Mouse (Mus musculus) forelimb bud, embryonic 11.5 days (tissue): ENCODE measurements around the gene Zfp787.
"Not testable (repeated sequence)": the region's sequence is repeated elsewhere in the genome, so short reads cannot be mapped to it uniquely, and the experiment has no call there.

Source experiments
- DNase-seq: peaks from one replicate; pipeline ENCODE4 v3.0.0-alpha.2; 2012; ENCODE audit warnings: low read depth, low spot score

The Zfp787 gene

GRCm38 (mm10) chr7:6155901-6156411 lies at the start of gene Zfp787:
Gene Zfp787, minus strand, starts transcription at chr7:6155997.
- peak; percentile 95 for DNase-seq

GRCm38 (mm10) chr7:6204200-6204599 lies 48.4 kb upstream of the Zfp787 start:
- no peak for DNase-seq

GRCm38 (mm10) chr7:6196790-6197189 lies 41.0 kb upstream of the Zfp787 start, which contains the start of gene Galp:
Gene Galp, plus strand, starts transcription at chr7:6197090.
- DNase-seq, result no peak

GRCm38 (mm10) chr7:6195777-6196176 lies 40.0 kb upstream of the Zfp787 start:
- DNase-seq, result no peak

GRCm38 (mm10) chr7:6194129-6194528 lies 38.3 kb upstream of the Zfp787 start:
- peak; percentile 60 for DNase-seq

GRCm38 (mm10) chr7:6191376-6191775 lies 35.6 kb upstream of the Zfp787 start:
- peak; percentile 75 for DNase-seq

- DNase-seq, result no peak
These were observed 33.7 kb upstream of the Zfp787 start for GRCm38 (mm10) chr7:6189542-6189941.

GRCm38 (mm10) chr7:6186756-6187155 lies 31.0 kb upstream of the Zfp787 start:
- DNase-seq, result no peak

- DNase-seq, result no peak
These were observed 30.4 kb upstream of the Zfp787 start for GRCm38 (mm10) chr7:6186176-6186575.

- DNase-seq, result no peak
These were observed 29.6 kb upstream of the Zfp787 start for GRCm38 (mm10) chr7:6185391-6185790.

- no peak for DNase-seq
These were observed 28.7 kb upstream of the Zfp787 start for GRCm38 (mm10) chr7:6184521-6184920.

- DNase-seq, result no peak
These were observed 28.0 kb upstream of the Zfp787 start for GRCm38 (mm10) chr7:6183802-6184201.

- DNase-seq, result no peak
These were observed 27.1 kb upstream of the Zfp787 start for GRCm38 (mm10) chr7:6182882-6183281.

- DNase-seq, result no peak
These were observed 23.2 kb upstream of the Zfp787 start for GRCm38 (mm10) chr7:6179013-6179412.

- not testable (repeated sequence) for DNase-seq
These were observed 18.7 kb upstream of the Zfp787 start for GRCm38 (mm10) chr7:6174365-6174987.

- no peak for DNase-seq
These were observed 18.1 kb upstream of the Zfp787 start for GRCm38 (mm10) chr7:6173872-6174271.

- peak; percentile 21 for DNase-seq
These were observed 17.0 kb upstream of the Zfp787 start for GRCm38 (mm10) chr7:6172674-6173244.

GRCm38 (mm10) chr7:6172006-6172649 lies 16.3 kb upstream of the Zfp787 start, which contains the start of gene Zfp444:
Gene Zfp444, plus strand, starts transcription at chr7:6172226.
- DNase-seq, result peak; percentile 99

- DNase-seq, result peak; percentile 60
These were observed 15.7 kb upstream of the Zfp787 start for GRCm38 (mm10) chr7:6171444-6172005.

GRCm38 (mm10) chr7:6170871-6171270 lies 15.1 kb upstream of the Zfp787 start:
- DNase-seq, result no peak

- no peak for DNase-seq
These were observed 14.6 kb upstream of the Zfp787 start for GRCm38 (mm10) chr7:6170391-6170790.

- DNase-seq, result no peak
These were observed 13.6 kb upstream of the Zfp787 start for GRCm38 (mm10) chr7:6169403-6169802.
